ENCODE assay signal across 8 mouse cellular contexts in the genomic region with DNA sequence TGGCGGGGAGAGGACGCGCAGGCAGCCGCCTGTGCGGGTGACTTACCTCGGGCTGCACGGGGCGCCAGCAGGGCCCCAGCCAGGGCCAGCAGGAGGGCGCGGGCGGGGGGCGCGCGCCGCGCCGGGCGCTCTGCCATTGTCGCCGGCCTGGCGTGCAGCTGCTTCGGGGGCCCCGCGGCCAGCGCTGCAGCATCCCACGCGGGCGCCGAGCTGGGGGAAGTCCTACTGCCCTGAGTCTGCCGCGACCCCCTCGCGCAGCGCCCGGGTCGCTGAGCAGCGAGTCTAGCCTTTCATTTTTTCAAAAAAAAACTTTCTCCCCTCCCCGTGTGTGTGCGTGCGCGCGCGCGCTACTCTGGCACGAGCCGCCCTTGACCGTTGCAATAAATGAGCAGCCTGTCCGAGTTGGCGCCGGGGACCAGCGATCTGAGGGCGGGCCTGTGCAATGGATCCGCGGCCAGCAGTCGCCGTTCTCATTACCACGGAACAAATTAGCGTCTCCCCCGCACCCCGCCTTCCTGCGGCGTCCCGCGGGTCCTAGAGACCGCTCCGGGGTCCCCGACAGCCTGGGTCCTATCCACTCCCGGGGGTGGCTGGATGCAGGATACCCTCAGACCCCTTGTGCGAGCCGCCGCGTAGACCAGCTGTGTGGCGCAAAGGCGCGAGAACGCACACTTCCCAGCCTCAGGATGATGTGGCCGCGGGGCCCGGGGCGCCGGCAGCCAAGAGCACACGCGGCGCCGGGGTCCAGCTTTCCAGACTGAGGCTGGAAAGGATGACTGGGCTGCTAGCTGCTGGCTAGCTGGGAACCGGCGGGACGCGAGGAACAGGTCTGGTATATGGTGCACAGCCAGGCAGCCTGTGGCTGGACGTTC. TPM values are rescaled to one million over a fixed set of nuclear protein-coding genes. Genes with fewer than 3 reads are reported as not detected.
DNase-seq lines count a peak whose midpoint lies in the region; ATAC-seq and TF ChIP-seq lines count a peak whose summit lies in the region.

No protein-coding gene starts in this region.

- H3K36me3 ChIP-seq in hindbrain, embryonic 15.5 days, result no peaks in the 10 kb centered on the region
- H3K36me3 ChIP-seq in small intestine, adult 2 months (ENCODE audit: control insufficient read depth, insufficient read depth, low read length), result no peaks in the 10 kb centered on the region

- no peak for TF ChIP-seq CTCF in gastrocnemius, adult 2 months (IDR thresholded peaks at IDR 0.05)
- TF ChIP-seq CTCF in small intestine, adult 2 months (IDR thresholded peaks at IDR 0.05; ENCODE audit: extremely low read depth, insufficient read length, insufficient replicate concordance, low read depth, low read length), result no peak

- H3K9ac ChIP-seq in hindbrain, embryonic 15.5 days, result peak overlapping the region; percentile 67

- peak overlapping the region; percentile 99 for H3K4me2 ChIP-seq in hindbrain, embryonic 15.5 days

- peak overlapping the region; percentile 83 for H3K4me3 ChIP-seq in gastrocnemius, adult 2 months
- peak overlapping the region; percentile 75 for H3K4me3 ChIP-seq in hindbrain, embryonic 15.5 days
- H3K4me3 ChIP-seq in small intestine, adult 2 months (ENCODE audit: low read depth, low read length), result peak overlapping the region; percentile 54

- ATAC-seq in hindbrain, embryonic 15.5 days (ENCODE audit: low FRiP score, low read depth), result peak; percentile 81

- peaks cover 7% of the 10 kb centered on the region; the same call in 1 of the 2 replicates for H3K27me3 ChIP-seq in hindbrain, embryonic 15.5 days
- H3K27me3 ChIP-seq in small intestine, adult 2 months (ENCODE audit: control insufficient read depth, insufficient read depth, low read length), result peaks cover 11% of the 10 kb centered on the region

- H3K9me3 ChIP-seq in hindbrain, embryonic 15.5 days, result no peaks in the 10 kb centered on the region

- H3K4me1 ChIP-seq in hindbrain, embryonic 15.5 days (replicated peaks), result peaks cover 25% of the 10 kb centered on the region
- no peaks in the 10 kb centered on the region for H3K4me1 ChIP-seq in small intestine, adult 2 months (ENCODE audit: control insufficient read depth, insufficient read depth, insufficient read length, low read length)

- peak; percentile 68 for DNase-seq in ZHBTc4 (ENCODE audit: low read depth, low spot score)
- DNase-seq in cerebellum, postnatal 4 days (ENCODE audit: low spot score in 2 of 2), result peak; percentile 39 to 66
- DNase-seq in gastrocnemius, adult 2 months, result peak; percentile 75
- peak; percentile 16 to 34 for DNase-seq in left cerebral cortex, adult 8-10 months (ENCODE audit: low spot score in 2 of 2)
- peak; percentile 62 for DNase-seq in mesoderm, embryonic 11.5 days (ENCODE audit: low read depth, low spot score)
- DNase-seq in T-cell, adult 2 months (ENCODE audit: low spot score), result no peak

- intact Hi-C loops in gastrocnemius, adult 2 months (cut with DNase I), result loop anchor here (5.0 to 10.0 kb wide), 2 partner anchors 122 to 270 kb away; no protein-coding TSS in a partner anchor

- H3K27ac ChIP-seq in gastrocnemius, adult 2 months, result peak overlapping the region; percentile 21
- H3K27ac ChIP-seq in hindbrain, embryonic 15.5 days (replicated peaks), result peak overlapping the region; percentile 76
- H3K27ac ChIP-seq in small intestine, adult 2 months (ENCODE audit: insufficient read depth, low read depth, low read length), result no peak overlapping the region

- WGBS in hindbrain, embryonic 15.5 days, result under 1% methylated on average over 83 of the region's 90 CpGs
- 2% methylated on average over 90 of the region's 90 CpGs for WGBS in small intestine, adult 2 months

- no peak for TF ChIP-seq POLR2A in small intestine, adult 2 months (IDR thresholded peaks at IDR 0.05; ENCODE audit: low read depth, low read length)

RNA-seq across cellular contexts. Expression of a gene that starts 7.0 kb away (rescaled TPM):
- total RNA-seq in gastrocnemius, adult 2 months (2021), result under 1 TPM; 0.31 to 0.78 TPM
- polyA plus RNA-seq in hindbrain, embryonic 15.5 days (2015; fragmentation: Nextera tagmentation; extraction: Ambion mirVana), result 4.8 TPM in 2 replicates
- total RNA-seq in left cerebral cortex, adult 8-10 months (2022), result 1 to 10 TPM; 3.1 to 5.6 (median 3.8) TPM
- 0.25 TPM in 2 replicates for polyA plus RNA-seq in small intestine, adult 2 months (2012; rRNA removed)
